Mouse (Mus musculus) limb, embryonic 15.5 days (tissue): Measurements from ENCODE around the gene Prkcz. TPM values are rescaled to one million over a fixed set of nuclear protein-coding genes. Genes with fewer than 3 reads are reported as not detected.
A peak's percentile ranks its signal among the peaks of the same experiment; 100 is the strongest.

Source experiments
- ATAC-seq: fragments of 200-750 bp; cut with Nextera tagmentation; 2 replicates; pipeline ENCODE4 v1.8.0; 2017; ENCODE audit warnings: low read depth, moderate TSS enrichment; ENCODE audit not compliant: insufficient number of reproducible peaks, low FRiP score, low TSS enrichment
- H3K27ac ChIP-seq: fragments of 300-500 bp; sonication (generic); 2 replicates; pipeline ENCODE4 v1.5.1; 2015; ENCODE audit warnings: moderate library complexity, mild to moderate bottlenecking, inconsistent platforms
- H3K27me3 ChIP-seq: fragments of 300-500 bp; sonication (generic); 2 replicates; pipeline ENCODE4 v1.6.1; 2015; ENCODE audit warnings: inconsistent platforms
- H3K36me3 ChIP-seq: fragments of 300-500 bp; sonication (generic); 2 replicates; pipeline ENCODE4 v1.6.1; 2015; ENCODE audit warnings: inconsistent platforms
- H3K4me1 ChIP-seq: fragments of 300-500 bp; sonication (generic); 2 replicates; pipeline ENCODE4 v1.6.1; 2015; ENCODE audit warnings: inconsistent platforms
- H3K4me2 ChIP-seq: fragments of 300-500 bp; sonication (generic); 2 replicates; pipeline ENCODE4 v1.6.1; 2015; ENCODE audit warnings: mild to moderate bottlenecking, inconsistent platforms
- H3K4me3 ChIP-seq: fragments of 300-500 bp; sonication (generic); 2 replicates; pipeline ENCODE4 v1.5.1; 2015; ENCODE audit warnings: mild to moderate bottlenecking, inconsistent platforms
- H3K9ac ChIP-seq: fragments of 300-500 bp; sonication (generic); 2 replicates; pipeline ENCODE4 v1.6.1; 2015; ENCODE audit warnings: inconsistent platforms
- H3K9me3 ChIP-seq: fragments of 300-500 bp; sonication (generic); 2 replicates; pipeline ENCODE4 v1.6.1; 2016; ENCODE audit warnings: inconsistent platforms
- WGBS: fragments of 180-500 bp; shearing (Covaris S2); methylation state at CpG from one replicate; pipeline ENCODE4 v1.1.7; 2015; 5-methylcytosine and 5-hydroxymethylcytosine counted together
- polyA plus RNA-seq: library from polyadenylated mRNA; unstranded; fragments of >200 nt; fragmentation: Nextera tagmentation; extraction: Ambion mirVana; gene quantifications from 2 replicates; pipeline ENCODE4 v1.2.1, GENCODE M21; 2015

The Prkcz gene
- polyA plus RNA-seq, 1 experiment from 2014 or later, result 10.5 TPM

- no peak for ATAC-seq
- H3K4me2 ChIP-seq, result no peak overlapping the region
- no peaks in the 10 kb centered on the region for H3K27me3 ChIP-seq
- no peaks in the 10 kb centered on the region for H3K36me3 ChIP-seq
- 80% methylated on average over 7 of the region's 7 CpGs for WGBS
- H3K9me3 ChIP-seq, result no peaks in the 10 kb centered on the region
- H3K4me3 ChIP-seq, result no peak overlapping the region
- H3K27ac ChIP-seq, result 0 out of 2 replicates have a peak overlapping the region, but pooled peaks have one; percentile 17
- peaks cover 46% of the 10 kb centered on the region for H3K4me1 ChIP-seq
- H3K9ac ChIP-seq, result no peak overlapping the region
Measured at GRCm38 (mm10) chr4:155304508-155305096, 56.6 kb downstream of the Prkcz start.

- ATAC-seq, result no peak
Measured at GRCm38 (mm10) chr4:155301965-155302364, 59.2 kb downstream of the Prkcz start.

GRCm38 (mm10) chr4:155301098-155301447 is 60.1 kb downstream of the Prkcz start:
- Histone ChIP-seq H3K4me2 (no peak overlapping the region), H3K4me3 (no peak overlapping the region), H3K4me1 (peaks cover 24% of the 10 kb centered on the region), H3K27me3 (no peaks in the 10 kb centered on the region), H3K9ac (no peak overlapping the region), H3K27ac (peak overlapping the region; percentile 79), H3K9me3 (no peaks in the 10 kb centered on the region), H3K36me3 (no peaks in the 10 kb centered on the region)
- WGBS, result 90% methylated on average over 7 of the region's 7 CpGs
- no peak for ATAC-seq

More at GRCm38 (mm10) chr4:155301965-155302364, 59.2 kb downstream of the Prkcz start:
- no peak overlapping the region for H3K9ac ChIP-seq
- no peak overlapping the region for H3K4me3 ChIP-seq
- H3K9me3 ChIP-seq, result no peaks in the 10 kb centered on the region
- H3K27ac ChIP-seq, result peak overlapping the region; percentile 79
- H3K4me2 ChIP-seq, result no peak overlapping the region
- no peaks in the 10 kb centered on the region for H3K27me3 ChIP-seq
- WGBS, result 46% methylated on average over 4 of the region's 4 CpGs
- peaks cover 32% of the 10 kb centered on the region for H3K4me1 ChIP-seq
- H3K36me3 ChIP-seq, result no peaks in the 10 kb centered on the region

- ATAC-seq, result no peak
Measured at GRCm38 (mm10) chr4:155300421-155301097, 60.6 kb downstream of the Prkcz start.

GRCm38 (mm10) chr4:155298826-155299225 is 62.3 kb downstream of the Prkcz start:
- Histone ChIP-seq H3K9me3 (no peaks in the 10 kb centered on the region), H3K9ac (no peak overlapping the region), H3K4me1 (peaks cover 27% of the 10 kb centered on the region), H3K27me3 (no peaks in the 10 kb centered on the region), H3K36me3 (no peaks in the 10 kb centered on the region), H3K4me2 (no peak overlapping the region), H3K27ac (no peak overlapping the region), H3K4me3 (no peak overlapping the region)
- 80% methylated on average over 4 of the region's 4 CpGs for WGBS
- no peak for ATAC-seq

More at GRCm38 (mm10) chr4:155300421-155301097, 60.6 kb downstream of the Prkcz start:
- Histone ChIP-seq H3K4me3 (no peak overlapping the region), H3K4me2 (no peak overlapping the region), H3K27ac (peak overlapping the region; percentile 79), H3K9me3 (no peaks in the 10 kb centered on the region), H3K9ac (no peak overlapping the region), H3K27me3 (no peaks in the 10 kb centered on the region), H3K4me1 (peaks cover 22% of the 10 kb centered on the region), H3K36me3 (no peaks in the 10 kb centered on the region)
- 78% methylated on average over 21 of the region's 21 CpGs for WGBS

GRCm38 (mm10) chr4:155297057-155297456 is 64.1 kb downstream of the Prkcz start:
- H3K36me3 ChIP-seq, result no peaks in the 10 kb centered on the region
- peaks cover 27% of the 10 kb centered on the region for H3K4me1 ChIP-seq
- WGBS, result 47% methylated on average over 2 of the region's 2 CpGs
- ATAC-seq, result no peak
- no peak overlapping the region for H3K4me2 ChIP-seq
- no peaks in the 10 kb centered on the region for H3K27me3 ChIP-seq
- H3K4me3 ChIP-seq, result no peak overlapping the region
- H3K9ac ChIP-seq, result no peak overlapping the region
- H3K9me3 ChIP-seq, result no peaks in the 10 kb centered on the region
- peak overlapping the region; percentile 33; the same call in 1 of the 2 replicates for H3K27ac ChIP-seq

GRCm38 (mm10) chr4:155295996-155296395 is 65.2 kb downstream of the Prkcz start:
- Histone ChIP-seq H3K4me3 (no peak overlapping the region), H3K9me3 (no peaks in the 10 kb centered on the region), H3K4me2 (no peak overlapping the region), H3K9ac (no peak overlapping the region), H3K36me3 (no peaks in the 10 kb centered on the region), H3K27ac (peak overlapping the region; percentile 33; the same call in 1 of the 2 replicates), H3K4me1 (peaks cover 25% of the 10 kb centered on the region), H3K27me3 (no peaks in the 10 kb centered on the region)
- 56% methylated on average over 4 of the region's 4 CpGs for WGBS
- no peak for ATAC-seq

- peaks cover 17% of the 10 kb centered on the region for H3K4me1 ChIP-seq
- H3K36me3 ChIP-seq, result no peaks in the 10 kb centered on the region
- H3K4me3 ChIP-seq, result no peak overlapping the region
- H3K4me2 ChIP-seq, result no peak overlapping the region
- H3K9me3 ChIP-seq, result no peaks in the 10 kb centered on the region
- 69% methylated on average over 10 of the region's 10 CpGs for WGBS
- no peak for ATAC-seq
- H3K9ac ChIP-seq, result no peak overlapping the region
- no peak overlapping the region for H3K27ac ChIP-seq
- H3K27me3 ChIP-seq, result no peaks in the 10 kb centered on the region
Measured at GRCm38 (mm10) chr4:155295026-155295590, 66.1 kb downstream of the Prkcz start.

GRCm38 (mm10) chr4:155294381-155294780 is 66.8 kb downstream of the Prkcz start:
- no peaks in the 10 kb centered on the region for H3K27me3 ChIP-seq
- H3K9me3 ChIP-seq, result no peaks in the 10 kb centered on the region
- H3K4me1 ChIP-seq, result peaks cover 19% of the 10 kb centered on the region
- H3K36me3 ChIP-seq, result no peaks in the 10 kb centered on the region
- H3K27ac ChIP-seq, result no peak overlapping the region
- 75% methylated on average over 14 of the region's 14 CpGs for WGBS
- no peak overlapping the region for H3K4me3 ChIP-seq
- no peak overlapping the region for H3K4me2 ChIP-seq
- no peak for ATAC-seq
- H3K9ac ChIP-seq, result no peak overlapping the region

- 82% methylated on average over 10 of the region's 10 CpGs for WGBS
- no peaks in the 10 kb centered on the region for H3K9me3 ChIP-seq
- H3K4me3 ChIP-seq, result no peak overlapping the region
Measured at GRCm38 (mm10) chr4:155292863-155293262, 68.3 kb downstream of the Prkcz start.

GRCm38 (mm10) chr4:155290045-155290444 is 71.1 kb downstream of the Prkcz start:
- Histone ChIP-seq H3K27me3 (no peaks in the 10 kb centered on the region), H3K9me3 (no peaks in the 10 kb centered on the region), H3K36me3 (no peaks in the 10 kb centered on the region), H3K4me1 (peaks cover 34% of the 10 kb centered on the region), H3K4me3 (no peak overlapping the region), H3K4me2 (no peak overlapping the region), H3K9ac (no peak overlapping the region), H3K27ac (no peak overlapping the region)
- no peak for ATAC-seq
- WGBS, result 85% methylated on average over 7 of the region's 7 CpGs

More at GRCm38 (mm10) chr4:155292863-155293262, 68.3 kb downstream of the Prkcz start:
- no peak for ATAC-seq
- Histone ChIP-seq H3K9ac (no peak overlapping the region), H3K27me3 (no peaks in the 10 kb centered on the region), H3K36me3 (no peaks in the 10 kb centered on the region), H3K4me2 (no peak overlapping the region), H3K27ac (no peak overlapping the region), H3K4me1 (peaks cover 21% of the 10 kb centered on the region)

- Histone ChIP-seq H3K36me3 (no peaks in the 10 kb centered on the region), H3K4me2 (no peak overlapping the region), H3K4me1 (peaks cover 39% of the 10 kb centered on the region), H3K27ac (no peak overlapping the region), H3K27me3 (no peaks in the 10 kb centered on the region), H3K9me3 (no peaks in the 10 kb centered on the region), H3K4me3 (no peak overlapping the region), H3K9ac (no peak overlapping the region)
- WGBS, result 77% methylated on average over 1 of the region's 1 CpGs
- ATAC-seq, result no peak
Measured at GRCm38 (mm10) chr4:155288586-155288985, 72.6 kb downstream of the Prkcz start.
